Mouse (Mus musculus) myocyte (in vitro differentiated cells): ENCODE data around the gene Tgm5.

Source experiments
- CEBPB ChIP-seq: IDR thresholded peaks from 2 replicates; pipeline ENCODE4 v1.6.1; 2011; ENCODE audit warnings: mild to moderate bottlenecking, moderate library complexity; ENCODE audit not compliant: poor library complexity, insufficient read depth, severe bottlenecking
- E2F4 ChIP-seq: IDR thresholded peaks from one replicate; pipeline ENCODE4 v1.6.1; 2011; ENCODE audit warnings: mild to moderate bottlenecking, control low read depth, moderate library complexity; ENCODE audit not compliant: insufficient read depth
- MAX ChIP-seq: IDR thresholded peaks from one replicate; pipeline ENCODE4 v1.6.1; 2011; ENCODE audit warnings: low read depth, mild to moderate bottlenecking, control low read depth
- MYOD1 ChIP-seq, 3 experiments: IDR thresholded peaks; one replicate each; pipeline ENCODE4 v1.6.1; 2011; ENCODE audit warnings: control low read depth in 2 of 3, low read depth in 2 of 3, mild to moderate bottlenecking in 2 of 3, moderate library complexity in 1 of 3; ENCODE audit not compliant: insufficient read length in 2 of 3, control insufficient read depth in 1 of 3
- MYOG ChIP-seq, 3 experiments: IDR thresholded peaks; one replicate each; pipeline ENCODE4 v1.6.1; 2011; ENCODE audit warnings: control low read depth in 2 of 3, low read depth in 2 of 3, mild to moderate bottlenecking in 2 of 3; ENCODE audit not compliant: insufficient read length in 2 of 3, control insufficient read depth in 1 of 3, insufficient read depth in 1 of 3
- POLR2A ChIP-seq: IDR thresholded peaks from one replicate; pipeline ENCODE4 v1.6.1; 2011; ENCODE audit warnings: low read depth, mild to moderate bottlenecking, control low read depth, moderate library complexity; ENCODE audit not compliant: insufficient read length
- POLR2AphosphoS2 ChIP-seq: IDR thresholded peaks from one replicate; pipeline ENCODE4 v1.6.1; 2011; ENCODE audit warnings: low read depth, control low read depth; ENCODE audit not compliant: insufficient read length
- SRF ChIP-seq: IDR thresholded peaks from one replicate; pipeline ENCODE4 v1.6.1; 2011; ENCODE audit warnings: low read depth; ENCODE audit not compliant: control insufficient read depth, insufficient read length
- TCF3 ChIP-seq: IDR thresholded peaks from one replicate; pipeline ENCODE4 v1.6.1; 2011; ENCODE audit warnings: low read depth, control low read depth; ENCODE audit not compliant: insufficient read length
- USF1 ChIP-seq: IDR thresholded peaks from one replicate; pipeline ENCODE4 v1.6.1; 2011; ENCODE audit warnings: low read depth, mild to moderate bottlenecking, control low read depth, moderate library complexity

DNA sequence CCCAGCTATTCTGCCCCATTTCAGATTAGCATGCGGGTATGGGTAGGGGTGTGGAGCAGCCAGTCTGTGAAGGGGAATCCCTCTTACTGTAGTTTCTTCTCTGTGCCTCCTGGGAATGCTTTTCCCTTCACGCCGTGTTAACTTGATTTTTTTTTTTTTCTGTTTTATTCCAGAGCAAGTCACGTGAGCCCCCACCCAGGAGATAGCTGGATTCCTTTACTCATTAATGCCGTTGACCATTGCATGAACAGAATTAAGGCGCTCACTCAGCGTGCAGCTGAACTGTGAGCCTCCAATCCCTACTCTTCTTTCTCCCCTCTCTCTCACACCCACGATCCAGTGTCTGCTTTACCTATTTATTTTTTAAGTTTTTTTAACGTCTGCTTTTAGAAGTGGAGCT lies 69.4 kb downstream of the Tgm5 start:
- TF ChIP-seq POLR2AphosphoS2 (no peak), MAX (no peak), E2F4 (no peak), TCF3 (no peak), CEBPB (no peak), USF1 (no peak), MYOG (IDR thresholded peaks at IDR 0.05; ENCODE audit: control insufficient read depth in 1 of 3, insufficient read depth in 1 of 3, insufficient read length in 2 of 3, low read depth in 2 of 3) (no peak), POLR2A (no peak), MYOD1 (IDR thresholded peaks at IDR 0.05; ENCODE audit: control insufficient read depth in 1 of 3, insufficient read length in 2 of 3, low read depth in 2 of 3) (no peak), SRF (no peak)
